Mouse (Mus musculus) kidney, postnatal 0 days (tissue): ENCODE measurements around the gene Lrmda. TPM values are rescaled to one million over a fixed set of nuclear protein-coding genes. Genes with fewer than 3 reads are reported as not detected.

ENCODE experiments used
- ATAC-seq: fragments of 200-750 bp; cut with Nextera tagmentation; replicated peaks from 2 replicates; pipeline ENCODE4 v1.8.0; 2017; ENCODE audit warnings: low read depth, moderate number of reproducible peaks, moderate TSS enrichment, moderate library complexity; ENCODE audit not compliant: low FRiP score
- DNase-seq: peaks from one replicate; pipeline ENCODE4 v3.0.0-alpha.2; 2016; ENCODE audit warnings: low spot score
- H3K27ac ChIP-seq: fragments of 300-500 bp; sonication (generic); 2 replicates; pipeline ENCODE4 v1.5.1; 2014; ENCODE audit warnings: mild to moderate bottlenecking
- H3K27me3 ChIP-seq: fragments of 300-500 bp; sonication (generic); 2 replicates; pipeline ENCODE4 v1.6.1; 2014; ENCODE audit warnings: low read length, mixed read lengths; ENCODE audit not compliant: insufficient read depth
- H3K36me3 ChIP-seq: fragments of 300-500 bp; sonication (generic); 2 replicates; pipeline ENCODE4 v1.6.1; 2014; ENCODE audit warnings: low read length, mixed read lengths; ENCODE audit not compliant: insufficient read depth
- H3K4me1 ChIP-seq: fragments of 300-500 bp; sonication (generic); replicated peaks from 2 replicates; pipeline ENCODE4 v1.6.1; 2014; ENCODE audit warnings: antibody characterized with exemption, low read length, mixed read lengths; ENCODE audit not compliant: insufficient read depth
- H3K4me2 ChIP-seq: fragments of 300-500 bp; sonication (generic); 2 replicates; pipeline ENCODE4 v1.6.1; 2014; ENCODE audit warnings: mild to moderate bottlenecking, low read length, moderate library complexity, mixed read lengths
- H3K4me3 ChIP-seq: fragments of 300-500 bp; sonication (generic); replicated peaks from 2 replicates; pipeline ENCODE4 v1.5.1; 2014; ENCODE audit warnings: low read depth, low read length
- H3K9ac ChIP-seq: fragments of 300-500 bp; sonication (generic); 2 replicates; pipeline ENCODE4 v1.6.1; 2014; ENCODE audit warnings: low read depth, low read length
- H3K9me3 ChIP-seq: fragments of 300-500 bp; sonication (generic); replicated peaks from 2 replicates; pipeline ENCODE4 v1.6.1; 2016; ENCODE audit warnings: low read length, inconsistent platforms, mixed read lengths
- CTCF ChIP-seq: IDR thresholded peaks from 2 replicates; pipeline ENCODE4 v1.5.1; 2016; ENCODE audit warnings: antibody characterized with exemption, low read depth, mild to moderate bottlenecking, moderate library complexity
- WGBS: fragments of 180-500 bp; shearing (Covaris S2); extraction: QIAGEN DNeasy Blood & Tissue Kit; methylation state at CpG from one replicate; pipeline ENCODE4 v1.1.7; 2014; 5-methylcytosine and 5-hydroxymethylcytosine counted together
- polyA plus RNA-seq: library from polyadenylated mRNA; unstranded; fragments of >200 nt; fragmentation: Nextera tagmentation; extraction: Ambion mirVana; gene quantifications from 2 replicates; pipeline ENCODE4 v1.2.1, GENCODE M21; 2015

The Lrmda gene
- polyA plus RNA-seq, 1 experiment from 2014 or later, result 0.83 TPM

DNA sequence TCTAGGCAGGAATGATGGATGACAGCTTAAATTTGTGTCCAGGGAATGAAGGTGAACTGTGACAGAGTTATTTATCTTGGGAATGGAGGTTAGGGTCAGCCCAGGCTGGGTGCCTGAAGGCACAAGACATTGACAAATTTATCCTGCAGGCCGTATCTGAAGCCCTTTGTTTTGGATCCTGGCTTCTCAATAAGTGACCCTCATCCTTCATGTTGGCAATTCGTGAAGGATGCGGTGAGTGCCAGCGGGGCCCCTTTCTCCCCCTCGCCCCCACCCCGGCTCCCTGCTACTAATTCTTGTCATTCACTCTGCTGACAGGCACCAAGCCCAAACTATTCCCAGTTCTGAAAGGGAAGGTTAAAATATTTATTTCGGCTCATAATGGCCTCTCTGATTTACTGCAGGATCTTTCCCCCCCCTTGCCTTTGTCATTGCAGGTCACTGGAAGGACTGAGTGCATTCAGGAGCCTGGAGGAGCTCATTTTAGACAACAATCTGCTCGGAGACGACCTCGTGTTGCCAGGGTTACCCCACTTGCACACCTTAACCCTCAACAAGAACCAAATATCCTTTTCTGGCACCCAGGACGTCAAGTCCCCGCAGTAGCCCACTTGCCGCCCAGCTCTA, 558.0 kb downstream of the Lrmda start:
- ATAC-seq, result no peak
- no peak for TF ChIP-seq CTCF
- DNase-seq, result peak; percentile 59
- Histone ChIP-seq H3K27ac (no peak overlapping the region), H3K4me2 (peak overlapping the region; percentile 25; the same call in 1 of the 2 replicates), H3K36me3 (no peaks in the 10 kb centered on the region), H3K4me3 (no peak overlapping the region), H3K4me1 (peaks cover 22% of the 10 kb centered on the region; the same call in 1 of the 2 replicates), H3K27me3 (no peaks in the 10 kb centered on the region), H3K9ac (no peak overlapping the region), H3K9me3 (no peaks in the 10 kb centered on the region)
- 22% methylated on average over 13 of the region's 13 CpGs for WGBS

- 13% methylated on average over 6 of the region's 6 CpGs for WGBS
- H3K4me3 ChIP-seq, result no peak overlapping the region
- DNase-seq (peak; percentile 95), ATAC-seq (no peak)
- peak; percentile 99 for TF ChIP-seq CTCF
- H3K27ac ChIP-seq, result no peak overlapping the region
- no peaks in the 10 kb centered on the region for H3K27me3 ChIP-seq
- peak overlapping the region; percentile 25; the same call in 1 of the 2 replicates for H3K4me2 ChIP-seq
- no peaks in the 10 kb centered on the region for H3K36me3 ChIP-seq
- H3K9me3 ChIP-seq, result no peaks in the 10 kb centered on the region
- H3K4me1 ChIP-seq, result peaks cover 22% of the 10 kb centered on the region; the same call in 1 of the 2 replicates
- no peak overlapping the region for H3K9ac ChIP-seq
These were observed 558.7 kb downstream of the Lrmda start for GRCm38 (mm10) chr14:22578224-22578623.

DNA sequence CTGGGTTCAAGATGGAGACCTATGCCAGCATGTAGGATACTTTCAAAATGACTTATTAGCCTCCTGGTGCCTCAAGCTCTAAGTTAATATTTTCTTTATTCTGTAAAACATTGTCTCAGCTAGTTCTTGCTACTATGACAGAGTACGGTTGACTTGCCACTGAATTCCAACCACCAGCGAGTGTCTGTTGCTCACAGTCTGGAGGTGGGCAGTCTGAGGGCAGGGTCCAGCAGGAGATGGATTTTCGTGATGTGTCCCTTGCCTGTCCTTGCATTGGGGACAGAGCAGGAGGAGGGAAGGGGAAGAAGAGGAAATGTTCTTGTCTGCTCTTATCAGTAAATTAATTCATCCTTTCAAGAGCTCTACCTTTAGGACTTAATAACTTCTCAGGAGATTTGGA, 559.5 kb downstream of the Lrmda start:
- no peak for ATAC-seq

DNA sequence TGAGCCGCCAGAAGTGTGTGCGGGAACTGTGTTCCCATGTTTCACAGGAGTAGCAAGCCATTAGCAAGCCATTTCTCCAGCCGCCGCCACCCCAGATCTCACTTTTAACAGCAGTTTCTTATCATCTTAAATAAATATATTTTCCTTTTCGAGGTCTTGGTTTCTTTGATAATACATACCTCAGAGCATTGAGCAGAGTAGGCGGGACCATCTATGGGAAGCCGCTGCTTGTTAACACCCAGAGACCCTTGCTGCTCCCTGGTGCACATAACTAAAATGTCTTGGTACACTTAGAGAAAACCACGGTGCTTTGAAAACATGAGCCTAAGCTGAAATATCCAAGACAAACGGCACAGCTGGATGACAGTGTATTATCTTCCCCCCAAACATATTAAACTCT, 562.6 kb downstream of the Lrmda start:
- no peak for TF ChIP-seq CTCF
- Histone ChIP-seq H3K4me3 (no peak overlapping the region), H3K9ac (no peak overlapping the region), H3K27me3 (no peaks in the 10 kb centered on the region), H3K36me3 (no peaks in the 10 kb centered on the region), H3K9me3 (no peaks in the 10 kb centered on the region), H3K4me1 (peaks cover 7% of the 10 kb centered on the region; the same call in 1 of the 2 replicates), H3K27ac (no peak overlapping the region), H3K4me2 (no peak overlapping the region)
- ATAC-seq (no peak), DNase-seq (no peak)
- 89% methylated on average over 9 of the region's 9 CpGs for WGBS

More for the DNA sequence above, 559.5 kb downstream of the Lrmda start:
- Histone ChIP-seq H3K27me3 (no peaks in the 10 kb centered on the region), H3K4me3 (no peak overlapping the region), H3K9me3 (no peaks in the 10 kb centered on the region), H3K4me1 (peaks cover 22% of the 10 kb centered on the region; the same call in 1 of the 2 replicates), H3K36me3 (no peaks in the 10 kb centered on the region), H3K4me2 (no peak overlapping the region), H3K27ac (no peak overlapping the region), H3K9ac (no peak overlapping the region)
- no peak for DNase-seq
- TF ChIP-seq CTCF, result no peak
- WGBS, result 78% methylated on average over 3 of the region's 3 CpGs

DNA sequence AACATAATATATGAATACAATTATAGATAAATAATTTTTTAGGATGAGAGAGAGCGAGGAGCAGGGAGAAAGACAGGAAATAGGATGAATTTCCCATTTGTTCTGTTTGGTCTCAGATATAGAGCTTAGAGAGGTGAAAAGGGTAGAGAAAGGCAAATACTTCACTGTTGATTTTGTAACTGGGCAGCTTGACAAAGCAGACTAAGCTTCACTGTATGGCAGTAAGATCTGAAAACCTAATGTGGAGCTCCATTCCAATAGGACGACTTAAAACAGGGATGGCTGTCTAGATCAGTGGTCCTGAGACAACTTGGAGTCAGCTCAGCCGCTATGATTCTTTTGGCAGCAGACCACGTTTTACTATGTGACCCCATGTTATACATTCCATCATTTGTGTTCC, 566.8 kb downstream of the Lrmda start:
- H3K9ac ChIP-seq, result no peak overlapping the region
- no peaks in the 10 kb centered on the region for H3K36me3 ChIP-seq
- no peak overlapping the region for H3K27ac ChIP-seq
- H3K27me3 ChIP-seq, result no peaks in the 10 kb centered on the region
- no peak for ATAC-seq
- H3K4me1 ChIP-seq, result no peaks in the 10 kb centered on the region
- H3K9me3 ChIP-seq, result no peaks in the 10 kb centered on the region
- no peak overlapping the region for H3K4me2 ChIP-seq
- H3K4me3 ChIP-seq, result no peak overlapping the region
- WGBS, result 61% methylated on average over 4 of the region's 4 CpGs
- no peak for DNase-seq
- no peak for TF ChIP-seq CTCF

DNA sequence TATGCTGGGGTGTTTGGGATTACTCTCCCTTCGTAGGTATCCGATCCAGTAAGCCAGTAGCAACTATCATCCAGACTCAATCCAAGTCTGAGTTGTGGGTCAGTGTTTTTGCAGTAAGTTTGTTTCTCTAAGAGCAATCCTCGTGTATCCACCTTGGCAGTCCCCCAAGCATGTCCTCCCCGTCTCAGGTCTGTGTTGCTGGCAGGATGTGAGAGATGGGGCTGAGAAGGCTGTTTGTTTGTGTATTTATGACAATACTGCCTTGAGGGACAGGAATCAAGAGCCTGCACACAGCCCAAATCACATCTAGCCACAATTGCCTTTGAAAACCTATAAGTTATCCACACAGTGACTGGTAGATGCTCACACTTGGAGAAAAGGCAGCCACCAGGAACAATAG, 567.3 kb downstream of the Lrmda start:
- Histone ChIP-seq H3K36me3 (no peaks in the 10 kb centered on the region), H3K27ac (no peak overlapping the region), H3K27me3 (no peaks in the 10 kb centered on the region), H3K4me1 (no peaks in the 10 kb centered on the region), H3K4me3 (no peak overlapping the region), H3K9me3 (no peaks in the 10 kb centered on the region), H3K4me2 (no peak overlapping the region), H3K9ac (no peak overlapping the region)
- TF ChIP-seq CTCF, result no peak
- 63% methylated on average over 4 of the region's 4 CpGs for WGBS
- DNase-seq (no peak), ATAC-seq (no peak)
